Mouse (Mus musculus): Measurements from ENCODE around the gene Usp37. TPM values are rescaled to one million over a fixed set of nuclear protein-coding genes. Genes with fewer than 3 reads are reported as not detected.
A peak's percentile ranks its signal among the peaks of the same experiment; 100 is the strongest.
"Not testable (repeated sequence)": the region's sequence is repeated elsewhere in the genome, so short reads cannot be mapped to it uniquely, and the experiment has no call there.

Usp37 gene
- polyA plus RNA-seq, 2 experiments = 14.2 to 30.3 TPM

- Histone ChIP-seq H3K36me3 (ENCODE audit: control insufficient read depth, insufficient read depth, low read length) (no peaks in the 10 kb centered on the region), H3K9me3 (ENCODE audit: control insufficient read depth, low read length) (no peaks in the 10 kb centered on the region), H3K27me3 (ENCODE audit: control insufficient read depth, insufficient read depth, low read length) (no peaks in the 10 kb centered on the region), H3K27ac (replicated peaks; ENCODE audit: low read depth, low read length) (no peak overlapping the region), H3K4me2 (replicated peaks; ENCODE audit: low read depth, low read length, severe bottlenecking) (no peak overlapping the region), H3K4me3 (replicated peaks; ENCODE audit: low read length) (no peak overlapping the region), H3K4me1 (ENCODE audit: control insufficient read depth, insufficient read depth, low read length) (no peaks in the 10 kb centered on the region), H3K9ac (ENCODE audit: low read depth, low read length, severe bottlenecking) (no peak overlapping the region)
- no peak for DNase-seq (ENCODE audit: low spot score)
- WGBS = 92% methylated on average over 4 of the region's 4 CpGs
- no peak for ATAC-seq (ENCODE audit: low FRiP score, low read depth)
- no peak for TF ChIP-seq POLR2A (IDR thresholded peaks at IDR 0.05; ENCODE audit: borderline replicate concordance, extremely low read depth, insufficient read depth, insufficient read length)
These were observed 139.9 kb downstream of the Usp37 start for GRCm38 (mm10) chr1:74404206-74404605.

- Histone ChIP-seq H3K27me3 (ENCODE audit: control insufficient read depth, insufficient read depth, low read length) (no peaks in the 10 kb centered on the region), H3K9ac (ENCODE audit: low read depth, low read length, severe bottlenecking) (no peak overlapping the region), H3K4me1 (ENCODE audit: control insufficient read depth, insufficient read depth, low read length) (no peaks in the 10 kb centered on the region), H3K9me3 (ENCODE audit: control insufficient read depth, low read length) (no peaks in the 10 kb centered on the region), H3K4me2 (replicated peaks; ENCODE audit: low read depth, low read length, severe bottlenecking) (no peak overlapping the region), H3K36me3 (ENCODE audit: control insufficient read depth, insufficient read depth, low read length) (no peaks in the 10 kb centered on the region), H3K27ac (replicated peaks; ENCODE audit: low read depth, low read length) (no peak overlapping the region), H3K4me3 (replicated peaks; ENCODE audit: low read length) (no peak overlapping the region)
- no peak for TF ChIP-seq POLR2A (IDR thresholded peaks at IDR 0.05; ENCODE audit: borderline replicate concordance, extremely low read depth, insufficient read depth, insufficient read length)
- ATAC-seq (ENCODE audit: low FRiP score, low read depth) (no peak), DNase-seq (ENCODE audit: low spot score) (no peak)
- 57% methylated on average over 16 of the region's 16 CpGs for WGBS
These were observed 142.9 kb downstream of the Usp37 start for GRCm38 (mm10) chr1:74401015-74401702.

- Histone ChIP-seq H3K4me1 (ENCODE audit: control insufficient read depth, insufficient read depth, low read length) (no peaks in the 10 kb centered on the region), H3K36me3 (ENCODE audit: control insufficient read depth, insufficient read depth, low read length) (no peaks in the 10 kb centered on the region), H3K4me3 (replicated peaks; ENCODE audit: low read length) (no peak overlapping the region), H3K4me2 (replicated peaks; ENCODE audit: low read depth, low read length, severe bottlenecking) (no peak overlapping the region), H3K9ac (ENCODE audit: low read depth, low read length, severe bottlenecking) (no peak overlapping the region), H3K9me3 (ENCODE audit: control insufficient read depth, low read length) (no peaks in the 10 kb centered on the region), H3K27ac (replicated peaks; ENCODE audit: low read depth, low read length) (no peak overlapping the region), H3K27me3 (ENCODE audit: control insufficient read depth, insufficient read depth, low read length) (no peaks in the 10 kb centered on the region)
- no peak for TF ChIP-seq POLR2A (IDR thresholded peaks at IDR 0.05; ENCODE audit: borderline replicate concordance, extremely low read depth, insufficient read depth, insufficient read length)
- ATAC-seq (ENCODE audit: low FRiP score, low read depth) (no peak), DNase-seq (ENCODE audit: low spot score) (no peak)
- 85% methylated on average over 3 of the region's 3 CpGs for whole genome bisulfite sequencing
These were observed 143.6 kb downstream of the Usp37 start for GRCm38 (mm10) chr1:74400531-74400930.

GRCm38 (mm10) chr1:74397919-74398451 is 146.1 kb downstream of the Usp37 start:
- DNase-seq (ENCODE audit: low spot score) = peak; percentile 68
- TF ChIP-seq POLR2A (IDR thresholded peaks at IDR 0.05; ENCODE audit: borderline replicate concordance, extremely low read depth, insufficient read depth, insufficient read length) = no peak
- 3% methylated on average over 11 of the region's 11 CpGs for WGBS
- Histone ChIP-seq H3K9ac (ENCODE audit: low read depth, low read length, severe bottlenecking) (peak overlapping the region; percentile 57), H3K27me3 (ENCODE audit: control insufficient read depth, insufficient read depth, low read length) (no peaks in the 10 kb centered on the region), H3K27ac (replicated peaks; ENCODE audit: low read depth, low read length) (peak overlapping the region; percentile 73), H3K4me1 (ENCODE audit: control insufficient read depth, insufficient read depth, low read length) (peaks cover 6% of the 10 kb centered on the region; the same call in 1 of the 2 replicates), H3K4me2 (replicated peaks; ENCODE audit: low read depth, low read length, severe bottlenecking) (peak overlapping the region; percentile 78), H3K36me3 (ENCODE audit: control insufficient read depth, insufficient read depth, low read length) (peaks cover 25% of the 10 kb centered on the region), H3K4me3 (replicated peaks; ENCODE audit: low read length) (peak overlapping the region; percentile 37), H3K9me3 (ENCODE audit: control insufficient read depth, low read length) (no peaks in the 10 kb centered on the region)
- ATAC-seq (ENCODE audit: low FRiP score, low read depth) = peak; percentile 36

GRCm38 (mm10) chr1:74397268-74397918 is 146.7 kb downstream of the Usp37 start:
- under 1% methylated on average over 38 of the region's 41 CpGs for WGBS
- DNase-seq (ENCODE audit: low spot score) = peak; percentile 96
- H3K9me3 ChIP-seq (ENCODE audit: control insufficient read depth, low read length) = no peaks in the 10 kb centered on the region

GRCm38 (mm10) chr1:74396456-74397222 is 147.4 kb downstream of the Usp37 start:
- DNase-seq (ENCODE audit: low spot score); H3K9me3 ChIP-seq (ENCODE audit: control insufficient read depth, low read length); ATAC-seq (ENCODE audit: low FRiP score, low read depth); H3K27me3 ChIP-seq (ENCODE audit: control insufficient read depth, insufficient read depth, low read length): not testable (repeated sequence)
- peaks cover 10% of the 10 kb centered on the region; the same call in 1 of the 2 replicates for H3K4me1 ChIP-seq (ENCODE audit: control insufficient read depth, insufficient read depth, low read length)
- H3K27ac ChIP-seq (replicated peaks; ENCODE audit: low read depth, low read length) = peak overlapping the region; percentile 73
- 6% methylated on average over 10 of the region's 12 CpGs for WGBS
- H3K4me2 ChIP-seq (replicated peaks; ENCODE audit: low read depth, low read length, severe bottlenecking) = peak overlapping the region; percentile 78
- H3K9ac ChIP-seq (ENCODE audit: low read depth, low read length, severe bottlenecking) = peak overlapping the region; percentile 57; the same call in 1 of the 2 replicates
- peaks cover 25% of the 10 kb centered on the region for H3K36me3 ChIP-seq (ENCODE audit: control insufficient read depth, insufficient read depth, low read length)
- H3K4me3 ChIP-seq (replicated peaks; ENCODE audit: low read length) = peak overlapping the region; percentile 37

More at GRCm38 (mm10) chr1:74397268-74397918, 146.7 kb downstream of the Usp37 start:
- ATAC-seq (ENCODE audit: low FRiP score, low read depth) = peak; percentile 87
- Histone ChIP-seq H3K9ac (ENCODE audit: low read depth, low read length, severe bottlenecking) (peak overlapping the region; percentile 57), H3K4me2 (replicated peaks; ENCODE audit: low read depth, low read length, severe bottlenecking) (peak overlapping the region; percentile 78), H3K4me3 (replicated peaks; ENCODE audit: low read length) (peak overlapping the region; percentile 37), H3K36me3 (ENCODE audit: control insufficient read depth, insufficient read depth, low read length) (peaks cover 25% of the 10 kb centered on the region), H3K27me3 (ENCODE audit: control insufficient read depth, insufficient read depth, low read length) (no peaks in the 10 kb centered on the region), H3K27ac (replicated peaks; ENCODE audit: low read depth, low read length) (peak overlapping the region; percentile 73), H3K4me1 (ENCODE audit: control insufficient read depth, insufficient read depth, low read length) (peaks cover 10% of the 10 kb centered on the region; the same call in 1 of the 2 replicates)
- TF ChIP-seq POLR2A (IDR thresholded peaks at IDR 0.05; ENCODE audit: borderline replicate concordance, extremely low read depth, insufficient read depth, insufficient read length) = peak; percentile 66; the same call in 1 of the 2 replicates

Measured in limb, embryonic 14.5 days (tissue).